Mouse (Mus musculus) lung, postnatal 14 days (tissue): ENCODE data around the gene Elp6.
"Not testable (repeated sequence)": the region's sequence is repeated elsewhere in the genome, so short reads cannot be mapped to it uniquely, and the experiment has no call there.

ENCODE experiments used
- DNase-seq: peaks from one replicate; pipeline ENCODE4 v3.0.0; 2021

Gene Elp6

GRCm38 (mm10) chr9:110320769-110321168 lies 15.8 kb downstream of the Elp6 start:
- DNase-seq = no peak

GRCm38 (mm10) chr9:110322972-110323371 lies 18.0 kb downstream of the Elp6 start:
- DNase-seq = no peak

DNA sequence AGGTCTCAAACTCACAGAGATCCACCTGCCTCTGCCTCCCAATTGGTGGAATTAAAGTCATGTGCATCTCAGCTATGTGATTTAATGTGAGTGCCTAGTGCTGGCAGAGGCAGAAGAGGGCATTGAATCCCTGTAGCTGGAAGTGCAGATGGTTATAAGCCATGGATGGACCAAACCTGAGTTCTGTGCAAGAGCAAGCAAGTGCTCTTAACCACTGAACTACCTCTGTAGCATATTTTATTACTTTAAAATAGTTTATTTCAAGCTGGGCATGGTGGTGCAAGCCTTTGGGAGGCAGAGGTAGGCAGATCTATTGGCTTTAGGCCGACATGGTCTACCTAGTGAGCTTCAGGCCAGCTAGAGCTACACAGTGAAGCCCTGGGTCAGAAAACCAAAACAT lies 19.2 kb downstream of the Elp6 start:
- DNase-seq = no peak

DNA sequence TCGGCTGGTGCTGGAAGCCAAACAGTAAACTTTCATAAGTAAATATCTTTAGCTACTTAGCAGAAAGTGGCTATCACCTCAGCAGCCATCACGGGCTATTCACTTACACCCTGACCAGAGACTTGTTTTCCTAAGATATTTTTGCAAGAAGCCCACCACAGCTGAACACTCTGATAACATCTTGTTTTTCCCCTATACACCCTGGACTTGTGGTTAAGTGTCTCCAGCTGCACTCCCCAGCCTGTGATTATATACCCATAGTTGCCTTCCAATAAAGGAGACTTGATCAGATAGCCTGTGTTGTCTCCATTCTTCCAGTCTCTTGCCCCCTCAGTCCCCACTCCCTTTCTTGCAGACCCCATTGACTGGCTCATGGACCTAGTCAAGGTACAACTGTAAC lies 23.2 kb downstream of the Elp6 start:
- no peak for DNase-seq

GRCm38 (mm10) chr9:110328946-110329630 lies 24.1 kb downstream of the Elp6 start:
- no peak for DNase-seq

DNA sequence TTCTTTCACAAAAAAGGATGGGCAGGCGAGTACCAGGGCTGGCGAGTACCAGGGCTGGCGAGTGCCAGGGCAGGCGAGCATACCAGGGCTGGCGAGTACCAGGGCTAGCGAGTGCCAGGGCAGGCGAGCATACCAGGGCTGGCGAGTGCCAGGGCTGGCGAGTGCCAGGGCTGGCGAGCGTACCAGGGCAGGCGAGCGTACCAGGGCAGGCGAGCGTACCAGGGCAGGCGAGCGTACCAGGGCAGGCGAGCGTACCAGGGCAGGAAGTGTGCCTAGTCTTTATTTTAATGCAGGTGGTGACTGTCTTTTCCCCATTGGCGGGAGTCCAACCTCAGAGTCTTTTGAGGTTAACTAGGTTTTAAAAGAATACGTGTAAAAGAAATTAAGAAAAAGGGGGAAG lies 24.7 kb downstream of the Elp6 start:
- DNase-seq = no peak

GRCm38 (mm10) chr9:110330341-110330740 lies 25.4 kb downstream of the Elp6 start:
- DNase-seq = no peak

GRCm38 (mm10) chr9:110330913-110331312 lies 25.9 kb downstream of the Elp6 start:
- DNase-seq = not testable (repeated sequence)

DNA sequence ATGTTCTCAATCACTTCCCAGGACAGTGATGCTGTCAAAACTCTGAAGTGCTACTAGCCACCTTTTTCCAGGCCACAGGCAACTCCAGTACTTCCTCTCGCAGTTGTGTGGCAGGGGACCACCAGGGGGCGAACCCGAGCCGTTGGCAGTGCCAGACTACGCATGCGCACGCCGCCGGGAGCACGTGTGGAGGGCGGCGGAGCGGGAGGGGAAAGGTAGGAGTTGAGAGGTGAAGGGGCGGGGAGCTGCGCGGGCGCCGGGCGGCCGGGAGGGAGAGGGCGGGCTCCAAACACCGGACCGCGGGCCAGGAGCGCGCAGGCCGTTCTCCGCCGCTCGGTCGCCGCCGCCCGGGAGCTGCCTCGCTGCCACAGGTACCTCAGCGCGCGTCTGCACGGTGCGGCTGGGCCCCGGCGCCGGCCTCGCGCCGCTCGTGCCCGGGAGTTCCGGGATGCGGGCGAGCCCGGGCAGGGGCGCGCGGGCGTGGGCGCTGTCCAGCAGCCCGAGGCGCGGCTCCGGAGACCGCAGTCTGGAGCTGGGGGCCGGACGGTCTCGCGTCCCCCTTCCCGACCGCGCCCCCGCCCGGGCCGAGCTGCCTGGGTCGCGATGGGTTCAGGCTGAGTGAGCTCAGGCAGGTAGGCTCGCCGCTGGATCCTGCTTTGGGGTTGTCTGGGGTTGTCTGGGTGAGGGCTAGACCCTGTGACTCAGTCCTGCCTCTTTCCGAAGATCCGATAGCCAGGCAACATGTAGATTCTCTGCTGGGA lies 28.3 kb downstream of the Elp6 start, which contains the start of gene Scap:
Scap (plus strand) TSS at position 154 of the 761 bp plus-strand sequence.
- DNase-seq = peak; percentile 98

DNA sequence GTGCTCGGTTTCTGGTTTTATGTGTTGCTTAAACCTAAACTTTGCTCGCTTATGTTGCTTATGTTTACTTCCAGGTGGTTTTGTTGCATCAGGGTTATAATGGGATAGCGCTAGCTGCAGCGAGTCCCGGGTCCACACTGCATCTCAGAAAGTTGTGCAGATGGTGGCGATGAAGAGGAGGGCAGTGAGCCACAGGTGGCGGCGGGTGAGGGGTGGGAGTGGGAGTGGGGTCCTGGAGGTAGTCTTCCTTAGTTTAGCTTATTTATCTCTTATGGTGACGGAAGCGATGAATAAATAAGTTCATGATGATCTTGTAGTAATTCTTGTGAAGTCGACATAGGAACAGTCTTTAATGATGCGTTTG lies 28.9 kb downstream of the Elp6 start:
- DNase-seq = no peak

- no peak for DNase-seq
These were observed 29.9 kb downstream of the Elp6 start for GRCm38 (mm10) chr9:110334849-110335248.

DNA sequence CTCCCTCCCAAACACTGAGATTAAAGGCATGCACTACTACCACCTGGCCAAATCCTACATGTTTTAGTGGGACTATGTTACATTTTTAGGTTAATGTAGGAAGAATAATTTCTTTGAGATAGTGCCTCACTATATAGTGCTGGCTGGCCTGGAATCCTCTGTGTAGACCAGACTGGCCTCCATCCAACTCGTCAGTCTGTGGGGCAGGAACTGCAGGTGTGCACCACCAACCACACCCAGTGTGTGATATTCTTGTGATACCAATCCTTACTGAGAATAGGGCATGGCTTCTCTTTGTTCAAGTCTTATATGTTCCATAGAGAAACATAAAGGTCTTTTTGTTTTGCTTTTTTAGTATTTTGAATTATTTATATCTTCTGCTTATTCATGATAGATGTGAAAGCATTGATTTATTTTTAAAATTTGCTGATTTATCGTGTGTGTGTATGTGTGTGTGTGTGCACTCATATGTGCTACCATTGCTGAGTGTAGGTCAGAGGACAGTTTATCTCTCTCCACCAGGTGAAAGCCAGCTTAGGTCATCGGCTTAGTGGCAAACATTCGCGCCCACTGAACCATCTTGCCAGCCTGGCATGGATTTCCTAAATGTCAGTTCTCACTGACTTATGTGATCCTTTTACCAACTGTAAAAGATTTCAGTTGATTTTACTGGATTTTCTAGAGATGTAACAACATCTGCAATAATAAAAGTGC lies 35.2 kb downstream of the Elp6 start:
- DNase-seq = no peak

DNA sequence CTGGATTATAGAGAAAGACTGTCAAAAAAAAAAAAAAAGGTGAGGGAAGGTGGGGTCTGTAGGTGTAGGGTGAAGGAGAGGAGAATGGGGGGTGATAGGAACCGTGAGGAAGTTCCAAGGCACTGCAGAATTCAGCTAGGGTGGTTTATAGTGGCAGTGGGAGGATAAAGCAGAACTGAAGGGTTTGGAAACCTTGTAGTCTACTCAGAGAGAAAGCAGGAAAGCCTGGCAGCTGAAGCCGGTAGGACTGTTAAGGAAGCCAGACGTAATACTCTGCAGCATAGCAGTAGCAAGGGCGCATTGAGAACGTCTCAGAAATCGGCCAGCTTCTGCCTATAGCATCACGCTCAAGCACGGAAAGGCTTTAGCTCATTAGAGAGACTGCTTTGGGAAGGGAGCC lies 37.0 kb downstream of the Elp6 start:
- no peak for DNase-seq

- no peak for DNase-seq
These were observed 38.8 kb downstream of the Elp6 start for GRCm38 (mm10) chr9:110343805-110344204.

DNA sequence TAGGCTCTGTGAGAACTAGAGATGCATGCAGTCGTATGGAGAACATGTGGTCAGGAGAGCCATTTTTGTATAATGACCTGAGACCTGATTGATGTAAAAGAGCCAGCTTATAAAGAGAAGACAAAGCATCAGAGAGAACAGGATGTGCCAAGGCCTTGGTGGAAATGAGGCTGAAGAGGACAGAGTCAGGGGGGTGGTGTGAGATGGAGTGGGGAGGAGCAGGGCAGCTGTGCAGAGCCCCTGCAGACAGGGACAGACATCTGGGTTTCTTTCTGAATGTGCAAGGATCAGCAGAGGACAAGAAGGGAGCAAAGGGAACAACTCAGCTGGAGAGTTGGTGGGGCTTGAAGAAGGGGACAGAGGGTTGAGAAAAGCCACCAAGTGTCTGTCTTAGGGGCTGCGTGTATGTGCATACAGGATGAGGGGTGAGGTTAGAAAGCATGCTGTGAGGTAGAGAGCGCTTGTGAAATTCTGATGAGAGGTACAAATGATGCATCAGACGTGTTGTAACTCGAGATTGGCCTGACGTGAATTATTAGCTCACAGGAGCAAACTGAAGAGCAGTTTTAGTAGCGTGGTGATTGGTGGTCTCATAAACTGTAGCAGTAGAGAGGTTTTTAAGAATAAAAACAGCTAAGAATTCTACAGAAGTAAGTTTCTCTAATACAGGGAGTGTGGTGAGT lies 40.2 kb downstream of the Elp6 start:
- no peak for DNase-seq

DNA sequence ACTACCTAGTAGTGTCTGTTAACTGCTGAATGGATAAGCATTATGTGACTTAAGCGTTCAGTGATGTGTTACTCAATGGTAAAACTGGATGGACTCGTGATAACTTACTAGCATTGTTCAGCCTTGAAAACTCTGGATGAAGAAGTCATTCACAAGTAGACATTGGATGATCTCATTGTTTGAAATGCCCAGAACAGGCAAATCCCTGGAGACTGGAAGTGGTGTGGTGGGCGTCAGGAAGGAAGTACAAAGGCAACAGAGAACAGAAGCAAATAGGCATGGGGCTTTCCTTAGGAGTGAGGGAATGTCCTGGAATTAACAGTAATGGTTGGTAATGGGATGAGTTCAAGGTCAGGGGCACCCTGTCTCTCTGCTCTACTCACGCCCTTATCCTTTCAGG lies 43.9 kb downstream of the Elp6 start:
- no peak for DNase-seq

DNA sequence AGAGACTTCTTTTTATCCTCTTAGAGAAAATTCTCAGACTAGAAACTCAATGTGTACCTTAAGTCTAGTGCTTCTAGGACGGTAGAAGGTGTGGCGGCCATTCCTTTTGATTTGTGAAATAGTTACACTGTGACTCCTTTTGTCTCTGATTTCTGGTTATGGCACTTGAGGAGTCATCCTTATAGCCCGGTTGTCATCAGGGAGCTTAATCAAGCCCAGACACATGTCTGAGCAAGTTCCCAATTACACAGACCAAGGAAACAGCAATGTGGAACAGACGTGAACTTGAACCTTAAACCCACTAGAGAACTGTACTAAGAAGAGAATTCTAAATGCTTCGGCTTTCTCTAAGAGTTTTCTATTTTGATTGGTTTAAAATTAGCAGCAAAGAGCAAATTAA lies 45.2 kb downstream of the Elp6 start:
- DNase-seq = no peak

- no peak for DNase-seq
These were observed 45.6 kb downstream of the Elp6 start for GRCm38 (mm10) chr9:110350612-110351011.

GRCm38 (mm10) chr9:110351350-110351749 lies 46.4 kb downstream of the Elp6 start:
- no peak for DNase-seq

DNA sequence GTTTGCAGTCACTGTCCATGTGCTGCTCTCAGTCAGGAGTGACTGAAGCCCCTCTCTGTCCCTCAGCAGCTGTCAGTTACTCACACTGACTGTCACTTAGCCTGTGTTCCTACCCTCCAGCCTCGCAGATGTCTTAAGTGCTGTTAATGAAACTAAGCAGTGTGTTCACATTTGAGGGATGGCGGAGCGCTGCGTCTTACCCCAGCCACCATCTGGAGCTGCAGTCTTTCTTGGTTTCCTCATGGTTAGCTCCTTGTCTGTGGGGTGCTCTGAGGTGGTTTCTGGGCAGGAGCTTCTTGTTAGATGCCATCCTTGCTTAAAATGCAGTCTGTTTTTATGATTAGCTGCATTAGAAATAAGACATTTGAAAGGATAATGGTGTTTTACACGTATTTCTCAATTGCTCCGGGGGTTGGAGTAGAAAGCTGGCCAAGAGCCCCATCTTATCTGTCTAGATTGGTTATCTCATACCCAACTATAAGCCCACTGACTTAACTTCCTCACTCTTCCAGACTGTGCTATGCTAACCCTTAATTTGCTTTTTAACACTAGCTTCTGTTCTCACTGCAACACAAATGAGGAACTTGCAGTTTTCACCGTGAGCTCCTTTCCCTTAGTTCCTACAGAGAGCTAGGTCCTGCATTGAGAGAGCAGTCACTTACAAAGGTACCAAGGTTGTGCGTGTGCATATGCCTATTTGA lies 47.1 kb downstream of the Elp6 start:
- no peak for DNase-seq

- no peak for DNase-seq
These were observed 53.4 kb downstream of the Elp6 start for GRCm38 (mm10) chr9:110358341-110358740.

DNA sequence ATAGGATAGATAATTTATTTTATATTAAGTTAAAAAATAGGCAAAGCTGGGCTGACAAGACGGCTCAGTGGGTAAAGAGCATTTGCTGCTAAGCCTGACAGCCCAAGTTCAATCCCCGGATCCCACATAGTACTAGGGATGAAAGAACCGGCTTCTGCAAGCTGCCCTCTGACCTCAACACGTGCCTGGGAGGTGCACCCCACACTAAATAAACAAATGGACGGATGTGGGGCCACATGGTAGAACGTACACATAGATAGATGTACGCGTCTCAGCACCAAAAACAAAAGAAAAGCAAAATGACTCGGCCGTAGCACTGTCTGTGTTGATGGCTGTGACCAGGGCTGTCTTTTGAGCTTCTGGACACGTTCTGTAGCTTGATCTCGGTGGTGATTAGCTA lies 56.3 kb downstream of the Elp6 start:
- no peak for DNase-seq

DNA sequence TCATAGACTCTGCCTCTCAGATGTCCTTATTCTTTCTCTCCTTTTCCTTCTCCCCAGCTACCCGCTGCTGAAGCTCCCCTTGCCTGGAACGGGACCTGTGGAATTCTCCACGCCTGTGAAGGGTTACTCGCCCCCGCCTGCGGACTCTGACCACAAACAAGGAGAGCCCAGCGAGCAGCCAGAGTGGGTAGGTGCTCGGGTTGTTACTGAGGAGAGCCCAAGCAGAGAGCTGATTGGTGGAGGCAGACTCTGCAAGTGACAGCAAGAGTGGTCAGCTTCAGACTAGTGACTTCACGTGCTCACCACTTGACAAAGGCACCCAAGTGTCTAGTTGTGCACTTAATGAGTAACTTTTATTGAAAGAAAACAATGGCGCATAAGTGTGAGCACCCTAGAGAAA lies 57.4 kb downstream of the Elp6 start:
- DNase-seq = no peak
